Mouse (Mus musculus) neutrophil, adult 5-6 weeks (primary cell): ENCODE results near the gene Cyp4a30b. TPM values are rescaled to one million over a fixed set of nuclear protein-coding genes. Genes with fewer than 3 reads are reported as not detected.
"Not testable (repeated sequence)": the region's sequence is repeated elsewhere in the genome, so short reads cannot be mapped to it uniquely, and the experiment has no call there.

ENCODE experiments used
- ATAC-seq: fragments of 151-379, 151-347 bp; 2 replicates; pipeline ENCODE4 v1.8.0; 2017; ENCODE audit warnings: mild to moderate bottlenecking, moderate TSS enrichment; ENCODE audit not compliant: insufficient number of reproducible peaks, poor library complexity, low FRiP score, severe bottlenecking; ENCODE audit errors: extremely low read depth
- total RNA-seq: library from RNA; stranded (forward); fragments of 200-1000 nt; gene quantifications from 2 replicates; pipeline ENCODE4 v1.2.3, GENCODE M21; 2017

Cyp4a30b gene
- total RNA-seq = not detected in 2 replicates

DNA sequence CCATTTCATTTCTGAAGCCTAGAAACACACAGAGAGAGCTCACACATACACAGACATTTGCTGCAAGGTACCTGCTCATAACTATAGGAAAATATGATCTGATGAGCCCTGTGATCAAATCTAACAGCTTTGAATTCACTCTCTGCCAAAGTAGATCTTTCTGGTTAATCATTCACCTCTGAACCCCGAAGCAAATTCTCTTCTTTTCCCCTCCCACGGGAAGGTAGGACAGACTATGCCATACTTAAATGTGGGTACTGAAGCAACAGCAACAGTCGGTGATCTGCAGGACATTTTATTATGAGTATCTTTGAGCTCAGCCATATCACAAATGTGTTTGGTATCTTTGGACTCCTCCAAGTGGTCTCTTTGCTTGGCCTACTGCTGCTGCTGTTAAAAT lies at the start of gene Cyp4a30b:
Gene Cyp4a30b (plus strand): TSS at position 301 of the 400 bp plus-strand sequence.
- no peak for ATAC-seq

- ATAC-seq = not testable (repeated sequence)
Observed at GRCm38 (mm10) chr4:115411324-115411723, 41.1 kb upstream of the Cyp4a30b start, which contains the start of gene Cyp4a12b. Gene Cyp4a12b (plus strand): TSS chr4:115411624.

- no peak for ATAC-seq
Observed at GRCm38 (mm10) chr4:115450577-115451137, 1.7 kb upstream of the Cyp4a30b start.

- not testable (repeated sequence) for ATAC-seq
Observed at GRCm38 (mm10) chr4:115473585-115473984, 21.2 kb downstream of the Cyp4a30b start.

DNA sequence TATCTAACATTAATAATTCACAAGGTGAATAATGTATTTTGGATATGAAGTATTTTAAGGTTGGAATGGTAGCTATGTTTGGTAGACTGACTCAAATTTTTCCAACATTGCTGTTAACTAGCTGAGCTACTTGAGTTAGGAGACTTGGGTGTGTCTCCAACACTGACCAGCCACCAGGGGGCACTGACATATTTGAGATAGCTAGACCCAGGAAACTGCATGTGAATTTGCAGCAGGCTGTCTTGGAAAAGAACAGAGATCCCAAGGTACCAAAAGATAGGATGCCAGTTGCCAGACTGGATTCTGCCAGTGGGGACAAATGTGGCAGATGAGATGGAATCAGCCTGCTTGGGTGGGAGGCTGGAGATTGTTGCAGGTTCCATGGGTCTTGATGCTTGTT lies 23.6 kb downstream of the Cyp4a30b start:
- ATAC-seq = not testable (repeated sequence)

DNA sequence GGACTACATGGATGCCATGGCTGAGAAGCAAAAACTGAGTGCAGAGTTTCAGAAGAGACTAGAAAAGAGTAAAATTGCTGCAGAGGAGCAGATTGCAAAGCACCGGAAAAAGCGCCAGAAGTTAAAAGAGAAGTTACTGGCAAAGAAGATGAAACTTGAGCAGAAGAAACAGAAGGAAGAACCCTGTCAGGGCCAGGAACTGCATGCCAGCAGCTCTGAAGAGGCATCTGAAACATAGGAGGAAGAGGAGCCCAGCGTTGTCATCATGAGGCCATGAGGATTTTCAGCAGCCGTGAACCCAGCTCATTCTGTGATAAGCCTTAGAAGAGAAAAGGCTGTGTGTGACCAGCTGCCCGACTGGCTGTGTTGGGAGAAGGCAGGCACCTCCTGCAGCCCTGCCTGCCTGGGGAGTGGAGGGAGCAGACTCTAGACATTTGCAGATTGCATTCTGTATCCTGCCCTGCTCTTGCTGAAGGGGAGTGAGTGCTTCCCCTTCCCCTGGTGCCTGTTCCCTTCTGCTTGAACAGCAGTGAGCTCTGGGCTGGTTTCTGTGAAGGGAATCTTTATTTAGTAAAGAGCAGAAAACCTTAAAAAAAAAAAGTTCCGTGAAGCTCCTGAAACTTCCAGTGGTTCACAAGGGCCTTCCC lies 28.7 kb downstream of the Cyp4a30b start:
- no peak for ATAC-seq

- ATAC-seq = no peak
Observed at GRCm38 (mm10) chr4:115496001-115496400, 43.6 kb downstream of the Cyp4a30b start, which contains the start of gene Cyp4a14. Gene Cyp4a14 (minus strand): TSS chr4:115496142.

DNA sequence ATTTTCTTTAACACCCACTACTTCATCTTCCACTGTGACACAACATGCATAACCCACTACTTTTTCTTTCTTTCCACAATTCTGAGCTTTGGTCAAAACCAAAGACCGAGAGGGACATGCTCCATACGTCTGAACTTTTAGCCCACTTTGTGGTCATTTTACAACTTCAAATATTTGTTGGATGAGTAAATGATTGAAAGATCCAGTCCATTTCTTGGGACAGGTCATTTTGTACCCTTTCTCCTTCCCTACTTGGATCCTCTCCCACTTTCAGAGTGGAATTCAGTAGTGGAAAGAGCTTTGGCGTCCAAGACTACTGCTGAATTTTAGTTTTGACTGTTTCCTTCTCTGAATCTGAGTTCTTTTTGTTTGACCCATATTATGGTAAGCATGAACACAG lies 45.1 kb downstream of the Cyp4a30b start:
- ATAC-seq = no peak

- ATAC-seq = not testable (repeated sequence)
Observed at GRCm38 (mm10) chr4:115513964-115514363, 61.6 kb downstream of the Cyp4a30b start.

DNA sequence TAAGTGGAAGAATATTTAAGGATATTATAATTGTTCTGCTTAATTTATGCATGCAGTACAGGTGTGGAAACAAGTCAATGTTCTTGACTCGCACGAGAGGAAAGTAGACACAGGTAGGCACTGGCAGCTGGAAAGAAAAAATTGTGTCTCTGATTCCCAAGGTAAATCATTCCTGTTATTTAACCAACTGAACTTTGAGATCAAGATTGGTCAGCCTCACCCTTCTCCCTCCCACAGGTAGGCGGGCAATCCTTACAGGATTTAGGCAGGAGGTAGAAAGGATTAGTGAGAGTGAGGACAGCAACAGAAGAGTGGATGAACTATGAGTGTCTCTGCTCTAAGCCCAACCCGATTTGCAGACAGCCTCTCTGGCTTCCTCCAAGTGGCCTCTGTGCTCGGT lies 65.6 kb downstream of the Cyp4a30b start, which contains the start of gene Cyp4a10:
Gene Cyp4a10 (plus strand): TSS at position 265 of the 400 bp plus-strand sequence.
- not testable (repeated sequence) for ATAC-seq

DNA sequence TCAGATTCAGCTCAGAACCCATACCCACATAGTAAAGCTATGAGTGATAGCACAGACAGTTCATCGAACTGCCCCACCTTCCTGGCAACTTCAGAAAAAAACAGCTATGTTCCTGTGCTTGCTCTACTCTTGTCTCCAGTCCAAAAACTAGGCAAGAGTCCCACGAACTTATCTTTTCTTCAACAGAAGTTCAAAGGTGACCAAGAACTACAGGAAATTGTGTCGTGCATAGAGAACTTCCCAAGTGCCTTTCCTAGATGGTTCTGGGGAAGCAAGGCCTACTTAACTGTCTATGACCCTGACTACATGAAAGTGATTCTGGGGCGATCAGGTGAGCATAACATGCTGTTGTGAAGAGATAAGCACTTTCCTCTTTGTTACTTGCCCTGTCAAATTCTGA lies 67.0 kb downstream of the Cyp4a30b start:
- no peak for ATAC-seq

Other genes starting within 250 kb of the Cyp4a30b start
- not detected in 2 replicates for gene Cyp4a29, start 210.5 kb upstream of the Cyp4a30b start, total RNA-seq
- not detected in 2 replicates for gene Cyp4a12a, start 153.6 kb upstream of the Cyp4a30b start, total RNA-seq
- not detected in 2 replicates for gene Cyp4a12b, start 41.0 kb upstream of the Cyp4a30b start, total RNA-seq
- not detected in 2 replicates for gene Cyp4a14, start 43.5 kb downstream of the Cyp4a30b start, total RNA-seq
- gene Cyp4a10, start 65.7 kb downstream of the Cyp4a30b start, total RNA-seq = not detected in 2 replicates
- not detected in 2 replicates for gene Cyp4a31, start 111.0 kb downstream of the Cyp4a30b start, total RNA-seq
- gene Cyp4a32, start 148.4 kb downstream of the Cyp4a30b start, total RNA-seq = not detected in 2 replicates
- not detected in 2 replicates for gene Cyp4b1, start 195.1 kb downstream of the Cyp4a30b start, total RNA-seq